Mouse (Mus musculus): ENCODE measurements around the gene Sp7. TPM values are rescaled to one million over a fixed set of nuclear protein-coding genes. Genes with fewer than 3 reads are reported as not detected.

Sp7 gene
- 1.6 and 1.8 TPM in 2 replicates for polyA plus RNA-seq (2016; fragmentation: Nextera tagmentation; extraction: Ambion mirVana)

GRCm38 (mm10) chr15:102366733-102367344 is at the start of gene Sp7:
TSS of gene Sp7 (minus strand) at chr15:102367182.
- Histone ChIP-seq H3K27ac (peak within 1 kb of the TSS; percentile 78), H3K4me1 (peaks cover 57% of the 10 kb centered on the region)

GRCm38 (mm10) chr15:102413687-102414086 is 46.7 kb upstream of the Sp7 start:
- Histone ChIP-seq H3K36me3 (peaks cover 99% of the 10 kb centered on the region), H3K27ac (no peak overlapping the region), H3K27me3 (ENCODE audit: low read depth, poor library complexity, severe bottlenecking) (no peaks in the 10 kb centered on the region), H3K9me3 (replicated peaks) (no peaks in the 10 kb centered on the region), H3K4me3 (no peak overlapping the region), H3K4me1 (peaks cover 20% of the 10 kb centered on the region)
- DNase-seq (ENCODE audit: low spot score) = no peak

More at GRCm38 (mm10) chr15:102366733-102367344, at the start of gene Sp7:
- peak within 1 kb of the TSS; percentile 50 for H3K4me3 ChIP-seq
- H3K36me3 ChIP-seq = no peaks in the 10 kb centered on the region
- H3K27me3 ChIP-seq (ENCODE audit: low read depth, poor library complexity, severe bottlenecking) = peaks cover 32% of the 10 kb centered on the region
- peak; percentile 61 for DNase-seq (ENCODE audit: low spot score)
- 8% methylated on average over 15 of the region's 15 CpGs for WGBS
- H3K9me3 ChIP-seq (replicated peaks) = no peaks in the 10 kb centered on the region

GRCm38 (mm10) chr15:102411077-102411476 is 44.1 kb upstream of the Sp7 start:
- Histone ChIP-seq H3K4me1 (peaks cover 32% of the 10 kb centered on the region), H3K36me3 (peaks cover 90% of the 10 kb centered on the region), H3K27me3 (ENCODE audit: low read depth, poor library complexity, severe bottlenecking) (no peaks in the 10 kb centered on the region), H3K9me3 (replicated peaks) (no peaks in the 10 kb centered on the region), H3K27ac (no peak overlapping the region), H3K4me3 (0 out of 2 replicates have a peak overlapping the region, but pooled peaks have one; percentile 19)
- DNase-seq (ENCODE audit: low spot score) = no peak
- WGBS = 89% methylated on average over 1 of the region's 1 CpGs

- DNase-seq (ENCODE audit: low spot score) = no peak
- Histone ChIP-seq H3K27ac (no peak overlapping the region), H3K9me3 (replicated peaks) (no peaks in the 10 kb centered on the region), H3K4me1 (peaks cover 42% of the 10 kb centered on the region), H3K4me3 (0 out of 2 replicates have a peak overlapping the region, but pooled peaks have one; percentile 14), H3K27me3 (ENCODE audit: low read depth, poor library complexity, severe bottlenecking) (no peaks in the 10 kb centered on the region), H3K36me3 (peaks cover 72% of the 10 kb centered on the region)
- WGBS = 96% methylated on average over 3 of the region's 3 CpGs
Observed at GRCm38 (mm10) chr15:102409286-102409685, 42.3 kb upstream of the Sp7 start.

GRCm38 (mm10) chr15:102408558-102409130 is 41.7 kb upstream of the Sp7 start:
- Histone ChIP-seq H3K27ac (no peak overlapping the region), H3K9me3 (replicated peaks) (no peaks in the 10 kb centered on the region), H3K27me3 (ENCODE audit: low read depth, poor library complexity, severe bottlenecking) (no peaks in the 10 kb centered on the region), H3K4me1 (peaks cover 42% of the 10 kb centered on the region), H3K4me3 (peak overlapping the region; percentile 2), H3K36me3 (peaks cover 66% of the 10 kb centered on the region)
- WGBS = 87% methylated on average over 2 of the region's 2 CpGs
- DNase-seq (ENCODE audit: low spot score) = no peak

- Histone ChIP-seq H3K27me3 (ENCODE audit: low read depth, poor library complexity, severe bottlenecking) (no peaks in the 10 kb centered on the region), H3K27ac (no peak overlapping the region), H3K36me3 (peaks cover 58% of the 10 kb centered on the region), H3K9me3 (replicated peaks) (no peaks in the 10 kb centered on the region), H3K4me3 (peak overlapping the region; percentile 91; the same call in 1 of the 2 replicates), H3K4me1 (peaks cover 42% of the 10 kb centered on the region)
- 95% methylated on average over 10 of the region's 10 CpGs for WGBS
- no peak for DNase-seq (ENCODE audit: low spot score)
Observed at GRCm38 (mm10) chr15:102407681-102408557, 40.9 kb upstream of the Sp7 start.

GRCm38 (mm10) chr15:102406912-102407580 is 40.1 kb upstream of the Sp7 start:
- Histone ChIP-seq H3K27me3 (ENCODE audit: low read depth, poor library complexity, severe bottlenecking) (no peaks in the 10 kb centered on the region), H3K27ac (peak overlapping the region; percentile 100), H3K36me3 (peaks cover 50% of the 10 kb centered on the region), H3K4me3 (peak overlapping the region; percentile 91), H3K9me3 (replicated peaks) (no peaks in the 10 kb centered on the region), H3K4me1 (peaks cover 42% of the 10 kb centered on the region)
- no peak for DNase-seq (ENCODE audit: low spot score)
- 36% methylated on average over 3 of the region's 3 CpGs for WGBS

GRCm38 (mm10) chr15:102406196-102406911 is 39.4 kb upstream of the Sp7 start:
- H3K4me3 ChIP-seq = peak overlapping the region; percentile 91
- H3K4me1 ChIP-seq = peaks cover 42% of the 10 kb centered on the region
- under 1% methylated on average over 34 of the region's 69 CpGs for WGBS
- peak overlapping the region; percentile 100 for H3K27ac ChIP-seq
- H3K9me3 ChIP-seq (replicated peaks) = no peaks in the 10 kb centered on the region
- H3K27me3 ChIP-seq (ENCODE audit: low read depth, poor library complexity, severe bottlenecking) = no peaks in the 10 kb centered on the region
- H3K36me3 ChIP-seq = peaks cover 43% of the 10 kb centered on the region
- peak; percentile 84 for DNase-seq (ENCODE audit: low spot score)

GRCm38 (mm10) chr15:102405489-102406195 is 38.7 kb upstream of the Sp7 start, which contains the start of gene Sp1:
TSS of gene Sp1 (plus strand) at chr15:102406143.
- Histone ChIP-seq H3K4me3 (peak within 1 kb of the TSS; percentile 91), H3K27me3 (ENCODE audit: low read depth, poor library complexity, severe bottlenecking) (no peaks in the 10 kb centered on the region), H3K36me3 (peaks cover 36% of the 10 kb centered on the region), H3K4me1 (peaks cover 43% of the 10 kb centered on the region), H3K27ac (peak within 1 kb of the TSS; percentile 100), H3K9me3 (replicated peaks) (no peaks in the 10 kb centered on the region)
- peak; percentile 94 for DNase-seq (ENCODE audit: low spot score)
- WGBS = under 1% methylated on average over 38 of the region's 38 CpGs

- DNase-seq (ENCODE audit: low spot score) = peak; percentile 89
- Histone ChIP-seq H3K4me1 (peaks cover 43% of the 10 kb centered on the region), H3K27me3 (ENCODE audit: low read depth, poor library complexity, severe bottlenecking) (no peaks in the 10 kb centered on the region), H3K27ac (peak overlapping the region; percentile 100), H3K9me3 (replicated peaks) (no peaks in the 10 kb centered on the region), H3K36me3 (peaks cover 28% of the 10 kb centered on the region), H3K4me3 (peak overlapping the region; percentile 91)
- WGBS = 16% methylated on average over 34 of the region's 34 CpGs
Observed at GRCm38 (mm10) chr15:102404608-102405488, 37.9 kb upstream of the Sp7 start.

GRCm38 (mm10) chr15:102402210-102402609 is 35.2 kb upstream of the Sp7 start:
- Histone ChIP-seq H3K27ac (no peak overlapping the region), H3K27me3 (ENCODE audit: low read depth, poor library complexity, severe bottlenecking) (no peaks in the 10 kb centered on the region), H3K9me3 (replicated peaks) (no peaks in the 10 kb centered on the region), H3K4me1 (peaks cover 39% of the 10 kb centered on the region), H3K36me3 (0 out of 2 replicates have a peak, but pooled peaks cover 1% of the 10 kb centered on the region), H3K4me3 (no peak overlapping the region)
- 97% methylated on average over 3 of the region's 3 CpGs for WGBS
- DNase-seq (ENCODE audit: low spot score) = no peak

Measured in limb, embryonic 10.5 days (tissue).